Mouse (Mus musculus) adrenal gland, adult 8-10 months (tissue): ENCODE data around the gene Galt. TPM values are rescaled to one million over a fixed set of nuclear protein-coding genes. Genes with fewer than 3 reads are reported as not detected.

ENCODE experiments used
- DNase-seq: peaks from one replicate; pipeline ENCODE4 v3.0.0; 2022
- total RNA-seq, 4 experiments: library from RNA; stranded (reverse); gene quantifications; 2 replicates each; pipeline ENCODE4 v1.2.4; 2022

The Galt gene
- total RNA-seq, result 10 to 100 TPM; 40.1 to 62.7 (median 51.0) TPM

GRCm38 (mm10) chr4:41754797-41755337 is at the start of gene Galt:
Gene Galt (plus strand): TSS chr4:41755228.
- no peak for DNase-seq

GRCm38 (mm10) chr4:41705922-41706754 is 48.9 kb upstream of the Galt start:
- no peak for DNase-seq

GRCm38 (mm10) chr4:41707011-41707535 is 48.0 kb upstream of the Galt start:
- DNase-seq, result no peak

- DNase-seq, result no peak
Measured at GRCm38 (mm10) chr4:41708192-41708745, 46.8 kb upstream of the Galt start.

GRCm38 (mm10) chr4:41710229-41710628 is 44.8 kb upstream of the Galt start:
- no peak for DNase-seq

GRCm38 (mm10) chr4:41711705-41712375 is 43.2 kb upstream of the Galt start:
- no peak for DNase-seq

GRCm38 (mm10) chr4:41712421-41713196 is 42.4 kb upstream of the Galt start:
- no peak for DNase-seq

- peak; percentile 66 for DNase-seq
Measured at GRCm38 (mm10) chr4:41713197-41714067, 41.6 kb upstream of the Galt start, which contains the start of gene Rpp25l. Gene Rpp25l (minus strand): TSS chr4:41713534.

DNA sequence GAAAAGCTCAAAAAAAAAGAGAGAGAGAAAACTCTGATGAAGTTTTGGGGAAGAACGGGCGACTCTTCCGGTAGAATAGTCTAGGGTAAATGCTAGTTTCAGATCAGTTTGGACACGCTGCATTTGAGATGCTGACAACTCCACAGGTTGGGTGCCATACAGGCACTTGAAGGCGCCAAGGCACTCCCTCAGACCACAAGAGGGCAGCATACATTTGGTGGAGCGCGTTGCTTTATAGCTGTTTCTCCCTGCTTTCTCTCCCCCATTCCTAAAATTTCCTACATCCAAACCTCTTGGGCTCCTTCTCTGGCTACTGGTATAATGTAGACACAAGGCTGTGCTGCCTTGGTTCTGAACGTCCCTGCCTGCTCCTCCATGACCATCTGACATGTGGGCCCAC is 40.8 kb upstream of the Galt start:
- DNase-seq, result no peak

DNA sequence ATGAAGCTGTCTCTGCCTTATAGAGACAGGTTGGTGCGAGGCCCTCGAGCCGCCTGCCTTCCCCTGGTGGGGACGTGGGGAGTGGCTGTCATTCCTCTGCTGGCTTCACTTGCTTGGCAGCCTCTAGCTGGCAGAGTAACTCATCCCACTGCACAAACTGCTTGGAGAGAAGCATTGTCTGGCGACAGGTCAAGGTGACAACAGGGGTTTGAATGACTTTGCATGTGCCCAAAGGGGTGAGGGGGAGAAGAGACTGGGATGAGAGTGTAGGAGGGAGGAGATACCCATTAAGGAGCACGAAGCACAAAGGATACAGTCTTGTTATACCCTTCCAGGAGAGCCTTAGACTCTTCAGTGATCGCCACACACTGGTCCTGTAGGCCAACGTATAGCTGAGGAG is 39.9 kb upstream of the Galt start:
- DNase-seq, result no peak

DNA sequence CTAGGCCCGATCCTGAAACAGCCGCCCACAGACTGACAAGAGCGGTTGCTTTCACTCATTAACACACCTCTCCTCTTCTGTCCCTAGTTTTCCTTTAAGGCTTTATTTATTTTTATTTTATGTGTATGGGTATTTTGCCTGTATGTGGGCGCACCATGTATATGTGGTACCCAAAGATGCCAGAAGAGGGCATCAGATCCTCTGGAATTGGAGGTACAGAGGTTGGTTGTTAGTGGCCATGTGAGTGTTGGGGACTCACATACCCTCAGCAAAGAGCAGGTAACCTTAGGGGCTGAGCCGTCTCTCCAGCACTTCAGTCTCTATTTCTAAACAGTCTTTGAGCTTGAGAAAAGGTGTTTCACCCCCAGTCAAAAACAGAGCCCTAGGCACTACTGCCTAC is 39.4 kb upstream of the Galt start:
- no peak for DNase-seq

DNA sequence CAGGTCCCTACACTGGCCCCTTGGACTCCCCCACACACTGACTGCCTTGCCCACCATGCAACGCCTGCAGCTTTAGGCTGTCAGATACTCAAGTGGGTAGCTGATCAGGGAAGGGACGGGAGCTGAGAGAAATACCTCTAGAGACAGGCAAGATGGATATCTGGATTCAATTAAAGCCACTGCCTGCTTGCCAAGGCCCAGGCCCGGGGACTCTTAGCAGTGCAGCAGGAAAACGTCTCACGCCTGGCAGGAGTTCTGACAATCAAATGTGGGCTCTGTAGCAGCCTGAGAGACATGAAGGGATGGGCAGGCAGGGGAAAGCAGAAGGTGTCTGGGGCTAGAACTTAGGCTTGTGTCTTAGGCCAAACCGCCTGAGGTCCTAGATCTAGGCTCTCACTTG is 38.2 kb upstream of the Galt start:
- DNase-seq, result no peak

GRCm38 (mm10) chr4:41722918-41723351 is 32.1 kb upstream of the Galt start, which contains the start of gene Dctn3:
Gene Dctn3 (minus strand): TSS chr4:41723170.
- peak; percentile 90 for DNase-seq

DNA sequence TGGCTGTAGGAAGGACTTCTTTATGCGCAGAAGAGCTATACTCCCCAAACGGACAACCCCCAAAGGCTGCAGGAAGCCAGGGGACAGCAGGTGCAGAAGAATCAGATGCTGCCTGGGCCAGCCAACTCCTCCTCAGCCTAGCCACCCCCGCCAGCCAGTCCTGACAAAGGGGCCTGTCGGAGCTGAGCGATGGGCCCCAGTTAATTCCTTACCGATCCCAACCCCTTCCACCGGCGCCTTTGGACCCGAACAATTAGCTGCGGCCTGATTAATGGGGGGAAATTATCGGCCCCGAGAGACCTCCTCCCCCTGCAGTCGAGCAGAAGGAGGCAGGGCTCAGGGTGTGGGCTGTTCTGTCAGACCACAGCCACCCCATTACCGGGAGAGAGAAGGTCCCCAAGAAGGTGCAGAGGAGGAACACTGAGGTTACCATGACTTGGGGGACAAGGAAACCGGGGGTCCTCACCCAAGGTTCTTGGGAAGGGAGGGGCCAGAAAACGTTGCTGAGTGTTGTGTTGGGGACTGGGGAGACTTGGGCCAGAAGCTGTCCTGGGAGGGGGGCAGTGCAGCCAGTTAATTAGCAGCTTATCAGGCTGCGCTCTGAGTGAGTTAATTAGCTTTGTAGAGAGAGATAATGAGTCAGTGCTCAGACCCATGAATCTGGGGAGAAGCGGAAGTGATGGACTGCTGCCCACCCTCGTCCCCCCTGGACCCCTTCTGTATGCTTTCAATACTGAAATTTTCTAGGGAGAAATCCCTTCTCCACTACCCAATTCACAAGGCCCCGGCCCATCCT is 28.0 kb upstream of the Galt start:
- DNase-seq, result no peak

- no peak for DNase-seq
Measured at GRCm38 (mm10) chr4:41731052-41731765, 23.8 kb upstream of the Galt start, which contains the start of gene Arid3c. Gene Arid3c (minus strand): TSS chr4:41731142.

DNA sequence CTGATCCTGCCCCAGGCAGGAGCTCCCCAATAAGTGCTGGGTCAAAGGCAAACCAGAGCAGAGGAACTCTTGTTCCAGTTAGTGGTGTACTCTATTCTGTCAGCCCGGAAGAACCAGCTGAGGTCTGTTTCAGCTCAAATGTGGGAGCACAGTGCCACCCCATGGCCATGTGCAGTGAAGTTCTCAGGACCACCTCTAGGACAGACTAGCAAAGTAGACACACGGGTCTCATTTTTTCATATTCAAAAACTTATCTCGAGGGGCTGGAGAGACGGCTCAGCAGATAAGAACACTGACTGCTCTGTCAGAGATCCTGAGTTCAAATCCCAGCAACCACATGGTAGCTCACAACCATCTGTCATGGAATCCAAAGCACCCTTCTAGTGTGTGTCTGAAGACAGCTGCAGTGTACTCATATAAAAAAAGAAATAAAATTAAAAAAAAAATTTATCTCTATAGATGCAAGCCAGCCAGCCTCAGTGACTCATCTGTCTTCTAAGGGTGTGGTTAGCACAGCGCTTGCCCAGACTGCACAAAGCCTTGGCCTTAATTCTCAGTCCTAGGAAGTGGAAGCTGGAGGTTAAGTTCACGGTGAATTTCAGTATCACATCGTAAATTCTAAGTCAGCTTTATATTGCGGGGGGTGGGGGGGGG is 17.3 kb upstream of the Galt start:
- peak; percentile 58 for DNase-seq

DNA sequence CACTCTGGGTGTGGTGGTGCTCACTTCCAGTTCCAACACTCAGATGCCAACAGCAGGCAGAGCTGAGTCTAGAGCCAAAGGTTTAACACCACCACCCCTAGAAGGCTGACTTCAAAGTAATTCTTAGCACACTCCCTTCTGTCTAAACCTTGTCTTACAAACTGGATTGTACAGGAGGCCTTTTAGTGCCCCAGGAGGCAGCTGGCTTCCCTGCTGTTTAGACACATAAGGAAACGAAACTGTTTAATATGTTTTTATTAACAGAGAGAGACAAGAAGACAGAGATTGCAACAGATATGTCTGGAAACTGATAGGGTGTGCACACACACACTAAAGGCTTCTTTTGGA is 16.8 kb upstream of the Galt start:
- no peak for DNase-seq

DNA sequence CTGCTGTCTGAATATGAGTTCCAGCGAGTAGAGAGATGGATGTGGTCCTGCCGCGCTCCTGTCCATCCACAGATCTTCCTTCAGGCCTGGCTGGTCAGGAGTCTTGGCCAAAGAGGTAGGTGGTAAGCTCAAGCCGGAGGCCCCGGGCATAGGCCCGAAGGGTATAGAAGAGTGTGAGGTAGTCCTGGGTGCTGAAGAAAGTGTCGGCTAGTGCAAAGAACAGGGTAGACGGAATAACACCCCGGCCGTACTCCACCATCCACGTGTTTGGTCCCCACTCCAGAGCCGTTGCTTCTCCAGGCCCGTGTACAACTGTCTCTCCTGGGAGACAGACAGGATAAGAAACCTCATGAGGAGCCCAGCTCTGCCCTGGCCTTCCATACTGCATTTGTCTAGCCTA is 15.8 kb upstream of the Galt start:
- DNase-seq, result no peak
